Mouse (Mus musculus) limb, embryonic 14.5 days (tissue): ENCODE measurements around the gene Gcnt1. TPM values are rescaled to one million over a fixed set of nuclear protein-coding genes. Genes with fewer than 3 reads are reported as not detected.

Source experiments
- ATAC-seq: fragments of 200-750 bp; cut with Nextera tagmentation; 2 replicates; pipeline ENCODE4 v1.8.0; 2017; ENCODE audit warnings: low read depth, moderate number of reproducible peaks, moderate TSS enrichment; ENCODE audit not compliant: low FRiP score
- DNase-seq: peaks from one replicate; pipeline ENCODE4 v3.0.0-alpha.2; 2015; ENCODE audit warnings: low spot score
- H3K27ac ChIP-seq: fragments of 300-500 bp; sonication (generic); replicated peaks from 2 replicates; pipeline ENCODE4 v1.5.1; 2014; ENCODE audit warnings: low read depth, mild to moderate bottlenecking, low read length, moderate library complexity, mixed read lengths
- H3K27me3 ChIP-seq: fragments of 300-500 bp; sonication (generic); 2 replicates; pipeline ENCODE4 v1.6.1; 2014; ENCODE audit warnings: low read length, mixed read lengths; ENCODE audit not compliant: control insufficient read depth, insufficient read depth
- H3K36me3 ChIP-seq: fragments of 300-500 bp; sonication (generic); 2 replicates; pipeline ENCODE4 v1.6.1; 2014; ENCODE audit warnings: mild to moderate bottlenecking, low read length, moderate library complexity, mixed read lengths; ENCODE audit not compliant: control insufficient read depth, insufficient read depth
- H3K4me1 ChIP-seq: fragments of 300-500 bp; sonication (generic); 2 replicates; pipeline ENCODE4 v1.6.1; 2014; ENCODE audit warnings: antibody characterized with exemption, low read length, mixed read lengths; ENCODE audit not compliant: control insufficient read depth, insufficient read depth
- H3K4me2 ChIP-seq: fragments of 300-500 bp; sonication (generic); replicated peaks from 2 replicates; pipeline ENCODE4 v1.6.1; 2014; ENCODE audit warnings: low read depth, mild to moderate bottlenecking, low read length, moderate library complexity; ENCODE audit not compliant: severe bottlenecking
- H3K4me3 ChIP-seq: fragments of 300-500 bp; sonication (generic); replicated peaks from 2 replicates; pipeline ENCODE4 v1.5.1; 2014; ENCODE audit warnings: low read length
- H3K9ac ChIP-seq: fragments of 300-500 bp; sonication (generic); 2 replicates; pipeline ENCODE4 v1.6.1; 2014; ENCODE audit warnings: mild to moderate bottlenecking, low read depth, low read length, moderate library complexity; ENCODE audit not compliant: severe bottlenecking
- H3K9me3 ChIP-seq: fragments of 300-500 bp; sonication (generic); 2 replicates; pipeline ENCODE4 v1.6.1; 2016; ENCODE audit warnings: low read length; ENCODE audit not compliant: control insufficient read depth
- POLR2A ChIP-seq: fragments of 200-500 bp; IDR thresholded peaks from 2 replicates; pipeline ENCODE4 v1.8.0; 2012; ENCODE audit warnings: inconsistent platforms, mild to moderate bottlenecking, moderate library complexity, borderline replicate concordance; ENCODE audit not compliant: insufficient read depth, insufficient read length; ENCODE audit errors: extremely low read depth
- WGBS: fragments of 180-500 bp; shearing (Covaris S2); extraction: QIAGEN DNeasy Blood & Tissue Kit; methylation state at CpG from one replicate; pipeline ENCODE4 v1.1.7; 2014; 5-methylcytosine and 5-hydroxymethylcytosine counted together
- polyA plus RNA-seq, 2 experiments: library from polyadenylated mRNA; depleted of rRNA in 1 of 2; stranded (reverse) in 1 of 2; unstranded in 1 of 2; fragments of >200 nt; fragmentation: Nextera tagmentation in 1 of 2; extraction: Ambion mirVana in 1 of 2; gene quantifications; 2 replicates each; pipeline versions ENCODE4 v1.2.1 to v1.2.3; 2012 to 2014

The Gcnt1 gene
- polyA plus RNA-seq, 2 experiments, result 3.4 to 5.3 TPM

DNA sequence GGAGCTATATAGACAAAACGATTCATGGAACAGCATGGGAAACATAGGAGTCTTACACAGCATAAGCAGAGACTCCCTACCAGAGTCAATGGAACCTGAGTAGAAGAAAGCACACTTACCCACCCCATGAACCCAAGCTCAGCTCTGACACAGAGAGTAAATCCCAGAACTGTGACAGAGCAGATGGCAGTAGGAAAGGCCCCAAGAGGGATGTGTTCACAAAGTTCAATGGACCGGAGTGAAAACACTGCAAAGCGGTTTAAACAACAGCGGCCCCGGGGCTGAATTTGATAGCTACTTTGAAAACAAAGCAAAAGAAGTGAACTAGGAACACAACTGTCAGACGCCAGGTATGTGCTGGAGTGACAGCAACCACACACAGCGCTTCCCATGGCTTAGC is 36.0 kb downstream of the Gcnt1 start:
- Histone ChIP-seq H3K27me3 (no peaks in the 10 kb centered on the region), H3K9ac (no peak overlapping the region), H3K4me3 (no peak overlapping the region), H3K9me3 (no peaks in the 10 kb centered on the region), H3K27ac (no peak overlapping the region), H3K4me2 (no peak overlapping the region), H3K4me1 (peaks cover 7% of the 10 kb centered on the region; the same call in 1 of the 2 replicates), H3K36me3 (no peaks in the 10 kb centered on the region)
- no peak for TF ChIP-seq POLR2A
- WGBS, result 68% methylated on average over 7 of the region's 7 CpGs
- DNase-seq (no peak), ATAC-seq (no peak)

DNA sequence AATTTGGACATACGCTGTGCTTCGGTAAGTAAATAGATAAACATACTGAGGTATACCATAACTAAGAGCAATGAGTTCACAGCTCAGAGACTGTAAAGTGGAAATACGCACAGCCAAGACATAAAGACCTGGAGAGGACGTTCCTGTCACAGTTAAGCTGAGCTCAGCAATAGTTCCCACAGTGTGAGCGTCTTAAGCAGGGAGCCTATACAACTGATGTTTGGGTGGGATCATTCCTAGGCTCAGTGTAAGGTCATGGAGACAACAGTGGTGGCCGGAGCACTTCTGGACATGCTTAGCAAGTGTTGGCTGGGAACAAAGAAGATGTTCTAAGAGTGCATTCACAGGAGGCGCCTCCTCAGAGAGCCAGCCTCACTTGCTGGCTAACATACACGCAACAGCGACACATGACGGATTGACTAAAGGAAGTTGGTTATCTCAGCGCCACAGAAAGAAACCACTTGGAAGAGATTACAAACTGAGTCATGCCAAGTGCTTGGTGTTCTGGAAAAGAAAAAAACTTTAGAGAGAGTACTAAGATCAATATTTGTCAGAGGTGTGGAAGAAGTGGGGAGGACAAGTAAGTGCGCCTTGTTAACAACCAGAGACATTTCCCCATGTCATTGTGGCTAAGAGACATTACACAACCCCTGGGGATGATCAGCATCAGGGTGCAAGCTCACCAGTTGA is 37.9 kb downstream of the Gcnt1 start:
- no peak for DNase-seq
- no peak for ATAC-seq
- H3K4me1 ChIP-seq, result peaks cover 7% of the 10 kb centered on the region; the same call in 1 of the 2 replicates

DNA sequence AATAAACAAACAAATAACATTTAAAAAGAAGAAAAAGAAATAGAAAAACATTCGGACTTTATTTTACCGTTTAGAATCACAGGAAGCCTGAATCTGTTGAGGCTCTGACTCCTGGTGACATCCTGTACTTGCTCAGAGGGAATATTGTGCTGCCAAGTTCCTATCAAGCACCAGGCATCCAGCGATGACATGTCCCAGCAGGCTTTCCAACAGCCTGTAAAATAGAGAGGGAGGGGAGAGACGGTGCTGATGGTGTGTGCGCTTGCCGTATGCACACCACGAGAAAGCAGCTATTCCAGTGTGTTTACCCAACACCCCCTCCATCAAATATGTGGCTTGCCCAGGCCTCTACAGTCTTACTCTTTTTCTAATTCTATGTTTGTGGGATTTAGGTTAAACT is 39.6 kb downstream of the Gcnt1 start:
- peaks cover 7% of the 10 kb centered on the region; the same call in 1 of the 2 replicates for H3K4me1 ChIP-seq
- H3K9ac ChIP-seq, result no peak overlapping the region
- WGBS, result 60% methylated on average over 7 of the region's 7 CpGs
- no peak overlapping the region for H3K4me3 ChIP-seq
- H3K4me2 ChIP-seq, result no peak overlapping the region
- H3K27me3 ChIP-seq, result no peaks in the 10 kb centered on the region
- H3K27ac ChIP-seq, result no peak overlapping the region
- DNase-seq, result no peak
- TF ChIP-seq POLR2A, result no peak
- no peaks in the 10 kb centered on the region for H3K9me3 ChIP-seq
- no peak for ATAC-seq
- no peaks in the 10 kb centered on the region for H3K36me3 ChIP-seq

More for the DNA sequence above, 37.9 kb downstream of the Gcnt1 start:
- H3K36me3 ChIP-seq, result no peaks in the 10 kb centered on the region
- H3K9me3 ChIP-seq, result no peaks in the 10 kb centered on the region
- H3K9ac ChIP-seq, result no peak overlapping the region
- TF ChIP-seq POLR2A, result no peak
- no peak overlapping the region for H3K4me3 ChIP-seq
- no peaks in the 10 kb centered on the region for H3K27me3 ChIP-seq
- H3K27ac ChIP-seq, result no peak overlapping the region
- WGBS, result 90% methylated on average over 12 of the region's 12 CpGs
- H3K4me2 ChIP-seq, result no peak overlapping the region

DNA sequence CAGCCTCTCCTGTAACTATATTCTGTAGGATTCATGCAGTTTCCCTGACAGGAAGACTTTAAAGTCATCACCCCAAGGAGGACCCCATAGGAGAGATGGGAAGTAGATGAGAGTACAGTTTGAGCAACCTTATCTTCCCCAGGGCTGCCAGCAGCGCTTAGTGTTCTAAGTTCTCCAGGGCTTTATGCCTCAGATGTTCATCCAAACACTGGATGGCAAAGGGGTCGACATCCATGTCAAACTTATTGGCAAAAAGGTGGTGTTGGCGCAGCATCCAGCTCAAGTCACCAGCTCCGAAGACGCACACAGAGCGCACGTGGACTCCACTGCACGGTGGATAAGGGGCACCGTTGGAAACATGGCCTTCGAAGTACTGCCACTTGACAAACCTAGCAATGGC is 43.7 kb downstream of the Gcnt1 start:
- ATAC-seq, result no peak
- H3K4me3 ChIP-seq, result no peak overlapping the region
- 98% methylated on average over 10 of the region's 10 CpGs for WGBS
- peaks cover 8% of the 10 kb centered on the region for H3K4me1 ChIP-seq
- H3K27me3 ChIP-seq, result no peaks in the 10 kb centered on the region
- no peak overlapping the region for H3K9ac ChIP-seq
- no peaks in the 10 kb centered on the region for H3K9me3 ChIP-seq
- TF ChIP-seq POLR2A, result no peak
- H3K27ac ChIP-seq, result no peak overlapping the region
- H3K4me2 ChIP-seq, result no peak overlapping the region
- DNase-seq, result no peak
- H3K36me3 ChIP-seq, result no peaks in the 10 kb centered on the region

DNA sequence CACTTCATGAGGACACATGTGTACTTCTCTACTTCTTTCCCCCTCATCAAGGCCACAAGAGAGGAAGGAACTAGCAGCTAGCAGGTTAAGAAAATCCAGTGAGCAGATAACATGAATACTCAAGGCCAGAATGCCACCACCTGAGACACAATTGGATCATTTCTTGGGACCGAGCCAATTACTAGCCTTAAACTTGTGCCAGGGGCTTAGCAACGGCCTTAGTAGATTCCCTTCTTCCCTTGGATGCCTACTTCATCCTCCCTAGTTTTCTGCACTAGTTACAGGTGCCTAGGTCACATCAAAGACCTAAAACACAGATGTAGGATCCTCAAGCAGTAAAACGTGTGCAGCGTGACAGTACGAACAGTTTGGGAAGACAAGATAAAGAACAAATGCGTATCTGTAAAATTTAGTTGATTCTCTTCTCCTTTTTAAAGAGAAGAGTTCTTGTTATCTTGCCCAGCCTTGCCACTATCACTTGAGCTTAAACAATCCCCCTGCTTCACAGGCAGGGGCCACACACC is 44.7 kb downstream of the Gcnt1 start:
- H3K4me1 ChIP-seq, result peaks cover 16% of the 10 kb centered on the region
- TF ChIP-seq POLR2A, result no peak
- no peak for ATAC-seq

More for the DNA sequence above, 44.7 kb downstream of the Gcnt1 start:
- Histone ChIP-seq H3K36me3 (no peaks in the 10 kb centered on the region), H3K27ac (no peak overlapping the region), H3K9me3 (no peaks in the 10 kb centered on the region), H3K9ac (no peak overlapping the region), H3K4me2 (no peak overlapping the region), H3K27me3 (no peaks in the 10 kb centered on the region), H3K4me3 (no peak overlapping the region)
- no peak for DNase-seq
- 87% methylated on average over 6 of the region's 6 CpGs for WGBS
